ENCODE assay signal across 8 mouse cellular contexts in genomic region chr8:76902205-76903078, GRCm38 (mm10). TPM values are rescaled to one million over a fixed set of nuclear protein-coding genes. Genes with fewer than 3 reads are reported as not detected.
DNase-seq lines count a peak whose midpoint lies in the region; ATAC-seq and TF ChIP-seq lines count a peak whose summit lies in the region.

No protein-coding gene starts in this region.

- peak overlapping the region; percentile 61 for H3K4me3 ChIP-seq in lung, embryonic 14.5 days (ENCODE audit: low read depth, low read length)
- H3K4me3 ChIP-seq in embryonic facial prominence, embryonic 13.5 days: peak overlapping the region; percentile 63
- peak overlapping the region; percentile 58 for H3K4me3 ChIP-seq in hindbrain, embryonic 15.5 days
- H3K4me3 ChIP-seq in midbrain, postnatal 0 days (ENCODE audit: low read depth, low read length): peak overlapping the region; percentile 77

- H3K9me3 ChIP-seq in lung, embryonic 14.5 days (ENCODE audit: low read depth, low read length): no peaks in the 10 kb centered on the region
- no peaks in the 10 kb centered on the region for H3K9me3 ChIP-seq in embryonic facial prominence, embryonic 13.5 days
- no peaks in the 10 kb centered on the region for H3K9me3 ChIP-seq in hindbrain, embryonic 15.5 days
- H3K9me3 ChIP-seq in midbrain, postnatal 0 days (ENCODE audit: low read length): no peaks in the 10 kb centered on the region

- under 1% methylated on average over 35 of the region's 35 CpGs for WGBS in lung, embryonic 14.5 days
- WGBS in embryonic facial prominence, embryonic 13.5 days: under 1% methylated on average over 35 of the region's 35 CpGs
- 1% methylated on average over 33 of the region's 35 CpGs for WGBS in hindbrain, embryonic 15.5 days
- under 1% methylated on average over 33 of the region's 35 CpGs for WGBS in midbrain, postnatal 0 days

- H3K36me3 ChIP-seq in lung, embryonic 14.5 days (ENCODE audit: insufficient read depth): no peaks in the 10 kb centered on the region
- H3K36me3 ChIP-seq in embryonic facial prominence, embryonic 13.5 days: no peaks in the 10 kb centered on the region
- no peaks in the 10 kb centered on the region for H3K36me3 ChIP-seq in hindbrain, embryonic 15.5 days
- H3K36me3 ChIP-seq in midbrain, postnatal 0 days (ENCODE audit: insufficient read depth, low read length): no peaks in the 10 kb centered on the region

- H3K4me1 ChIP-seq in lung, embryonic 14.5 days (ENCODE audit: insufficient read depth): no peaks in the 10 kb centered on the region; the same call in 1 of the 2 replicates
- peaks cover 21% of the 10 kb centered on the region for H3K4me1 ChIP-seq in embryonic facial prominence, embryonic 13.5 days
- peaks cover 24% of the 10 kb centered on the region for H3K4me1 ChIP-seq in hindbrain, embryonic 15.5 days (replicated peaks)
- peaks cover 2% of the 10 kb centered on the region; the same call in 1 of the 2 replicates for H3K4me1 ChIP-seq in midbrain, postnatal 0 days (ENCODE audit: insufficient read depth, low read length)

- peak; percentile 9 for DNase-seq in lung, embryonic 14.5 days
- no peak for DNase-seq in lung, postnatal 4 days
- no peak for DNase-seq in midbrain, postnatal 0 days (ENCODE audit: low spot score)
- DNase-seq in adrenal gland, postnatal 25 days: no peak
- no peak for DNase-seq in adrenal gland, postnatal 14 days

- peak overlapping the region; percentile 79 for H3K4me2 ChIP-seq in lung, embryonic 14.5 days
- H3K4me2 ChIP-seq in embryonic facial prominence, embryonic 13.5 days: peak overlapping the region; percentile 98
- H3K4me2 ChIP-seq in hindbrain, embryonic 15.5 days: peak overlapping the region; percentile 99
- peak overlapping the region; percentile 100 for H3K4me2 ChIP-seq in midbrain, postnatal 0 days (ENCODE audit: low read depth, low read length, poor library complexity, severe bottlenecking)

- no peak for TF ChIP-seq CTCF in lung, embryonic 14.5 days (IDR thresholded peaks at IDR 0.05; ENCODE audit: low read depth)
- TF ChIP-seq CTCF in midbrain, postnatal 0 days (IDR thresholded peaks at IDR 0.05): no peak

- H3K27me3 ChIP-seq in lung, embryonic 14.5 days (ENCODE audit: insufficient read depth, low read length): peaks cover 39% of the 10 kb centered on the region
- peaks cover 68% of the 10 kb centered on the region for H3K27me3 ChIP-seq in embryonic facial prominence, embryonic 13.5 days
- H3K27me3 ChIP-seq in hindbrain, embryonic 15.5 days: peaks cover 4% of the 10 kb centered on the region; the same call in 1 of the 2 replicates
- peaks cover 10% of the 10 kb centered on the region for H3K27me3 ChIP-seq in midbrain, postnatal 0 days (ENCODE audit: insufficient read depth, low read length)

- peak overlapping the region; percentile 46 for H3K9ac ChIP-seq in lung, embryonic 14.5 days
- peak overlapping the region; percentile 71 for H3K9ac ChIP-seq in embryonic facial prominence, embryonic 13.5 days
- peak overlapping the region; percentile 35 for H3K9ac ChIP-seq in hindbrain, embryonic 15.5 days
- peak overlapping the region; percentile 36; the same call in 1 of the 2 replicates for H3K9ac ChIP-seq in midbrain, postnatal 0 days (replicated peaks; ENCODE audit: low read length, poor library complexity, severe bottlenecking)

- ATAC-seq in lung, embryonic 14.5 days (ENCODE audit: insufficient read depth): peak; percentile 44
- ATAC-seq in embryonic facial prominence, embryonic 13.5 days (ENCODE audit: insufficient number of reproducible peaks, insufficient read depth, low FRiP score, low TSS enrichment, low read depth): no peak; the same call in 1 of the 2 replicates
- peak; percentile 85 for ATAC-seq in hindbrain, embryonic 15.5 days (ENCODE audit: low FRiP score, low read depth)
- ATAC-seq in midbrain, postnatal 0 days (ENCODE audit: low FRiP score): no peak; the same call in none of the 2 replicates
- ATAC-seq in CD4-positive, CD25-positive, alpha-beta regulatory T cell, adult 4 months: no peak

- no peak overlapping the region for H3K27ac ChIP-seq in lung, embryonic 14.5 days (ENCODE audit: low read depth)
- no peak overlapping the region for H3K27ac ChIP-seq in embryonic facial prominence, embryonic 13.5 days
- H3K27ac ChIP-seq in hindbrain, embryonic 15.5 days (replicated peaks): no peak overlapping the region
- no peak overlapping the region for H3K27ac ChIP-seq in midbrain, postnatal 0 days (ENCODE audit: low read depth, low read length)

RNA-seq across cellular contexts. Expression of gene Nr3c2, which starts 3.2 kb away (rescaled TPM):
- polyA plus RNA-seq in lung, embryonic 14.5 days (2014; fragmentation: Nextera tagmentation; extraction: Ambion mirVana): 3.8 and 4.1 TPM in 2 replicates
- 3.0 and 9.7 TPM in 2 replicates for polyA plus RNA-seq in embryonic facial prominence, embryonic 13.5 days (2015; fragmentation: Nextera tagmentation; extraction: Ambion mirVana)
- 6.3 and 7.3 TPM in 2 replicates for polyA plus RNA-seq in hindbrain, embryonic 15.5 days (2015; fragmentation: Nextera tagmentation; extraction: Ambion mirVana)
- 6.0 and 6.1 TPM in 2 replicates for total RNA-seq in midbrain, postnatal 0 days (2014; rRNA removed)
- polyA plus RNA-seq in midbrain, postnatal 0 days (2015; fragmentation: Nextera tagmentation; extraction: Ambion mirVana): 3.8 and 5.7 TPM in 2 replicates
- 12.5 and 14.9 TPM in 2 replicates for total RNA-seq in adrenal gland, postnatal 25 days (2021)
- 1 to 10 TPM; 6.6 to 9.7 TPM for polyA plus RNA-seq in CD4-positive, CD25-positive, alpha-beta regulatory T cell, adult 4 months (2017; shearing (Covaris generic))
- total RNA-seq in adrenal gland, postnatal 14 days (2021): 6.0 and 6.2 TPM in 2 replicates

Comparison
In these comparisons a context has a peak if more than half of its experiments do, and no peak if none do; other contexts are left out.
1. ATAC-seq: peak in lung, embryonic 14.5 days (single experiment) and hindbrain, embryonic 15.5 days (single experiment); none in embryonic facial prominence, embryonic 13.5 days (single experiment), midbrain, postnatal 0 days (single experiment) and CD4-positive, CD25-positive, alpha-beta regulatory T cell, adult 4 months (single experiment).
2. Peak in every context shown above with its lines, with median percentiles within 50 percentile points of each other: H3K4me2 ChIP-seq, H3K4me3 ChIP-seq and H3K9ac ChIP-seq.